Mouse (Mus musculus): ENCODE measurements around the gene Sync. TPM values are rescaled to one million over a fixed set of nuclear protein-coding genes. Genes with fewer than 3 reads are reported as not detected.

Sync gene
- not detected for total RNA-seq (2023)

GRCm38 (mm10) chr4:129287472-129287981 lies at the start of gene Sync:
TSS of gene Sync (plus strand) at chr4:129287617.

GRCm38 (mm10) chr4:129261196-129261595 lies 26.2 kb upstream of the Sync start, which contains the start of gene C77080:
TSS of gene C77080 (minus strand) at chr4:129261404.

GRCm38 (mm10) chr4:129335216-129336074 lies 48.0 kb downstream of the Sync start, which contains the start of the genes Rbbp4 and Zbtb8os:
TSS of gene Rbbp4 (minus strand) at chr4:129335370.
TSS of gene Zbtb8os (plus strand) at chr4:129335695.

Other genes with a start within 250 kb of the Sync start
- 10 to 100 TPM; 55.1 to 59.6 TPM for gene Rnf19b, start 229.3 kb upstream of the Sync start, total RNA-seq (2023)
- gene Tmem54, start 182.1 kb upstream of the Sync start, total RNA-seq (2023): not detected
- gene Hpca, start 165.6 kb upstream of the Sync start, total RNA-seq (2023): not detected
- under 1 TPM in 1 of 2 experiments, not detected in 1; 0.21 TPM for gene Fndc5, start 150.6 kb upstream of the Sync start, total RNA-seq (2023)
- 10 to 100 TPM; 43.5 to 50.3 TPM for gene S100pbp, start 97.9 kb upstream of the Sync start, total RNA-seq (2023)
- 10 to 100 TPM; 59.0 to 71.4 TPM for gene Yars, start 97.9 kb upstream of the Sync start, total RNA-seq (2023)
- gene C77080, start 26.2 kb upstream of the Sync start, total RNA-seq (2023): under 1 TPM; 0.15 TPM
- 100 to 1,000 TPM; 136 to 156 TPM for gene Rbbp4, start 47.8 kb downstream of the Sync start, total RNA-seq (2023)
- gene Zbtb8os, start 48.1 kb downstream of the Sync start, total RNA-seq (2023): 10 to 100 TPM; 32.1 to 52.3 TPM
- gene Zbtb8a, start 90.5 kb downstream of the Sync start, total RNA-seq (2023): 1 to 10 TPM; 4.1 to 4.9 TPM
- under 1 TPM in 1 of 2 experiments, not detected in 1; 0.26 TPM for gene Zbtb8b, start 153.2 kb downstream of the Sync start, total RNA-seq (2023)
- 100 to 1,000 TPM; 118 to 131 TPM for gene Bsdc1, start 174.0 kb downstream of the Sync start, total RNA-seq (2023)
- gene Tssk3, start 203.4 kb downstream of the Sync start, total RNA-seq (2023): not detected
- gene Fam229a, start 203.6 kb downstream of the Sync start, total RNA-seq (2023): 1 to 10 TPM; 1.1 to 1.5 TPM
- gene Marcksl1, start 226.0 kb downstream of the Sync start, total RNA-seq (2023): 10 to 100 TPM in 1 of 2 experiments, 1 to 10 TPM in 1; 8.1 to 10.4 TPM

Data from T-cell, adult 66 days (primary cell).